Mouse (Mus musculus) frontal cortex, postnatal 14 days (tissue): ENCODE data around the gene Cyp27b1.

ENCODE experiments used
- DNase-seq, 2 experiments: peaks; one replicate each; pipeline ENCODE4 v3.0.0; 2022; ENCODE audit warnings: low spot score in 2 of 2

Cyp27b1 gene

DNA sequence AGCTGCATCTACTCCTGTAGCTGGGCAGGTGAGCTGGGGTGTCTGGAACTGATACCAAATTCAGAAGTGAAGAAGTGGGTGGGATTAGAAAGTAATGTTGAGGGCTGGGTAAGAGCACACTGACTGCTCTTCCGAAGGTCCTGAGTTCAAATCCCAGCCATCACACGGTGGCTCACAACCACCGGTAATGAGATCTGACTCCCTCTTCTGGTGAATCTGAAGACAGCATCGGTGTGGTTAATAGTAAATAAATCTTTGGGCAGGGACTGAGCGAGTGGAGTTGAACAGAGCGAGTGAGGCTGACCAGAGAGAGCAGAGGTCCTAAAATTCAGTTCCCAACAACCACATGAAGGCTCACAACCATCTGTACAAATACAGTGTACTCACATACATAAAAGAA is 37.6 kb downstream of the Cyp27b1 start:
- DNase-seq = no peak

DNA sequence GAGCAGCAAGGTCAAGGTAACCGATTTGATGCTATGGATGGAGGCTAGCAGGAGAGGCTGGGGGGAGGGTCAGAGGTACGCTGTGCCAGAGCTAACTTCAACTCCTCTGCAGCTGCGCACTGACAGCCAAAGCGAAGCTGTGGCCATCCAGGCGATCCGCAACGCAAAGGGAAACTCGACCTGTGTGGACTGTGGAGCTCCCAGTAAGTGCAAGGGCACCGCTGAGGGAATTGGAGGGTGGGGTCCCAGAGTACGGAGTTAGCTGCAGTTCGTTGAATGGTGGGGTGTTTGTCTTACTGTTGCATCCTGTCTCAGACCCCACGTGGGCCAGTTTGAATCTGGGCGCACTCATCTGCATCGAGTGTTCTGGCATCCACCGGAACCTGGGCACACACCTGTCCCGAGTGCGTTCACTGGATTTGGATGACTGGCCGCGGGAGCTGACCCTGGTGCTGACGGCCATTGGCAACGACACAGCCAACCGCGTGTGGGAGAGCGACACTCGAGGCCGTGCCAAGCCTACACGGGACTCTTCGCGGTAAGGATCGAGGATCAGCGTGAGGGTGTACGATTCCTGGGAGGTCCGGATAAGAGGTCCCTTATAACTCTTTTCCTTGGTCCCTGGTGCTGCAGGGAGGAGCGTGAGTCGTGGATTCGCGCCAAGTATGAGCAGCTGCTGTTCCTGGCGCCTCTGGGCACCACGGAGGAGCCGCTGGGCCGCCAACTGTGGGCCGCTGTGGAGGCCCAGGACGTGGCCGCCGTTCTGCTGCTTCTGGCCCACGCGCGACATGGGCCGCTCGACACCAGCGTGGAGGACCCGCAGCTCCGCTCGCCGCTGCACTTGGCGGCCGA is 42.7 kb downstream of the Cyp27b1 start:
- no peak for DNase-seq

DNA sequence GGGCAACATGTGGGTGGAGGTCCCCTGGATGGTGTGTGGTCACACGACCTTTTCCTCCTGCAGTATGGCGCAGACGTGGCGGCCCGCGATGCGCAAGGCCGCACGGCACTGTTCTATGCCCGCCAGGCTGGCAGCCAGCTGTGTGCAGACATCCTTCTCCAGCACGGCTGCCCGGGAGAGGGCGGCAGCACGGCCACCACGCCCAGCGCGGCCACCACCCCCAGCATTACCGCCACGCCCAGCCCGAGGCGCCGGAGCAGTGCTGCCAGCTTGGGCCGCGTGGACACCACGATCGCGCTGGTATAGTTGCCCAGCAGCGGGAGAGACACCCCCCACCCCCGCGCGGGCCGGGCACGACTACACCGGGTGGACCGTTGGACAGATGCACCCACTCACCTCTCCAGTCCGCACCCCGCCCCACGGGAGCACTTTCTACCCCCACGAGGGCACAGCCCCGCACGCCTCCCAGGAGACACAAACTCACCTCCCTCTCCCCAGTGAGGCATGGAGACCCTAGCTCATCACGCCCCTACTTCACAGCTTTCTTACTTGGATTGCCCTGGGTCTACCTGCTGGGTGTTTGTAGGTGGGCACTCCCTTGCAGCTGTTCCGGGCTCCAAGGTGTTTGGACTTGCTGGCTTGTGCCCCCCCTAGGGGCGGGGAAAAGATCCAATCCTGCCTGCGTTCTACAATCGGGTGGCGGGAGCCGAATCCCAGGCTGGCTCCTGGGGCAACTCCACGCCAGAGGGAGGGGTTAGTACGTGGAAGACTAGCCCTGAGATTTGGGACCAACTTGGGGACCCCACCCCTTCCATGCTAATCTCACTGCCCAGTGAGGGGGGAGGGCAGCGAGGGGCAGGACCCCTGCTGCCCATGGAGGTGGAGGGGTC is 43.7 kb downstream of the Cyp27b1 start:
- no peak for DNase-seq

DNA sequence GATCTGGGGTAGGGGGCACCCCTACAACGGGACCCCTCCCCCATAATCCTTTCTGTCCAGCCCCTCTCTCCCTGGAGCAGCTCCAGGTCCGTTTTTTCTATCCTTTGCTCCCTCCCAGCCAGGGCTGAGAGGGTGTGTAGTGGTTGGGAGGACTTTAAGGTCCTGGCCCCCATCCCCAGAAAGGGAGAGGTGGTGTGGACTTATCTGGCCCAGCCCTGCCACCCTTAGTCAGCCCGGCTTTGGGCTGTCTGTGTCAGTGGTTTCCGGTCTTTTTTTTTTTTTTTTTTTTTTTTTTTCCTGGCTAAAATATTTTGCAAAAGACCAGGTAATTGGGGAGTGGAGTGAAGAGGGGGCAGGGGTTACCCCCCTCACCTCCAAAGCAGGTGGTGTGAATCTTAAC is 44.7 kb downstream of the Cyp27b1 start:
- no peak for DNase-seq

DNA sequence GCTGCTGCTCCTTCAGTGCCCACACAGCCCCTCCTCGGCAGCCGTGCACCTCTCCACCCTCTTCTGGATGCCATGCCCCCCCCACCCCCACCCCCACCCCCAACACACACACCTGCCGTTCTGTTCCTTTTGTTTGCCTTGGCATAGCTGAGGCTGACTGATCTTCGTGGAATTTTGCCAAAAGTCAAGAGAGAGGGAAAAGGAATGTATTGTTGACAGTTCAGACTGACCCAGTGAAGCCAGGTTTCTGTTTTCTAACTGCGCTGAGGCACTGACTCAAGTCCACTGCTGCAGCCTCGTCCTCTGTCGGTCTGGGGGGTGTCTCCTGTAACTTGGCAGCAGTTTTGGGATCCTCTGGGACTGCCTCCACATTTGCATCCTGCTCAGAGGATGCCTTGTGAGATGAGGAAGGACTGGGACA is 46.3 kb downstream of the Cyp27b1 start:
- DNase-seq = peak in 1 of 2 experiments; percentile 35

DNA sequence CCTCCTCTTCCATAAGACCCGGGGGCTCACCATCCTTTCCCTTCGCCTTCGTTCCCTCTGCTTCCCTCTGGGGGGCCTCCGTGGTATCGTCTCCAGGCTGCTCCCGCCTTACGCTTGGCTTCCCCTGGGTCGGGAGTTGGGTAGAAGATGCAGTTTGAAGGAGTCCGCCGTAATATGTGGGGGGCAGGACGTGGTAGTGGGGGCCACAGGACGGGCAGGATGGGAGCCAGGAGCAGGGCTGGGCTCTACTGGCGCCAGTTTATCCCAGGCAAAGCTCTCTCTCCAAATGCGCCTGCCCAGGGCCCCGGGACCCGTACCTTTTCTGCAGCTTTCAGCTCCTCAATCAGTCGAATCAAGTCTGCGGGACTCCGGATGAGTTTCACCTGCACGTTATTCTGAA is 50.5 kb downstream of the Cyp27b1 start:
- DNase-seq = no peak

DNA sequence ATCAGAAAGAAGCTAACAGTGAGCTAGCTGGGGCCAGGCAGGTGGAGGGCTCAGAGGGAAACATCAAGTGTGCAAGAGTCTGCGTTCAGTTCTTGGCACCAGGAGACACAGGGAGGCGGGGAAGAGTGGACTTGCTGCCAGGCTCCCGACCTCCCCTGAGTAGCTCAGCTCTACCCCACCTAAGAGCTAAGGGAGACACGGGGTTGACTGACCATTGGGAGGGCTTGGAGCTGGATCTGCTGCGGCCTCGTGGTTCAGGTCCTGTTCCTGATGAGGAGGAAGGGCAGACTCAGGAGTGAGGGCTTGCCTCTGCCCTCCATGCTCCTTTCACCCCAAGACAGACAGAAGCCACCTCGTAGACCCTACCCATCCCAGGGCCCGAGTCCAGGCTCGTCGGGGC is 51.1 kb downstream of the Cyp27b1 start:
- DNase-seq = no peak

DNA sequence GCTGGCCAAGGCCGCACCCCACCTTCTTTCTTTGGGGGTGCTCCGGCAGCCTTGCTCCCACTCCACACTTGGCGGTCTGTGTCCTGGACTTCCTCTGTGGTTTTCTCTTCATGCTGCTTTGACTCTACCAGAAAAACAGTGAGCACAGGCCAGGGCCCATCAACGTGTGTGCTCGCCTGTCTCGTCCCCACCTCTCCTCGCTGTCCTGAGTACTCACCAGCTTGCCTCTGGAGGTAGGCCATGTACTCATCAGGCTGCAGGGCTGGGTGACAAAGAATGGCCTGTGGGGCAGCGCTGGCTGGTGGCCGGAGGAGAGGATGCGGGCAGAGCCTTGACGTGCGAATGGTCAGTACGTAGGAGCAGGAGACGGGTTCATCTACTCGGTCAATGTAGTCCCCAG is 51.8 kb downstream of the Cyp27b1 start:
- DNase-seq = no peak

DNA sequence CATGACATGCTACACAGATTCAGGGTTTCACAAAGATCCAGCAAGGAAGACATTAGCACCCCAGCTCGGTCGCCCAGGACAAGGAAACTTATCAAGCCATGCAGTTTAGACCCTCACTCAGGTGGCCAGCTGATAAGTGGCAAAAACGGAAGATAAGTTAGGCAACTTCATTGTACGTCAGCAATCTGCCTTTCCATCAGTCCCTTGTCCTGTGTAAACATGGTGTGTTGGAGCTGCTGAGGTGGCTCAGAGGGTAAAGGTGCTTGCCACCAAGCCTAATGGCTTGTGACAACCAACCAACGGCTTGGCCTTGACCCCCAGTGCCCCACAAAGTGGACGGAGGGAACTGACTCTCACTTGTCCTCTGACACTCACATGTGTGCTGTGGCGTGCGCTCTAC is 52.4 kb downstream of the Cyp27b1 start:
- no peak for DNase-seq

DNA sequence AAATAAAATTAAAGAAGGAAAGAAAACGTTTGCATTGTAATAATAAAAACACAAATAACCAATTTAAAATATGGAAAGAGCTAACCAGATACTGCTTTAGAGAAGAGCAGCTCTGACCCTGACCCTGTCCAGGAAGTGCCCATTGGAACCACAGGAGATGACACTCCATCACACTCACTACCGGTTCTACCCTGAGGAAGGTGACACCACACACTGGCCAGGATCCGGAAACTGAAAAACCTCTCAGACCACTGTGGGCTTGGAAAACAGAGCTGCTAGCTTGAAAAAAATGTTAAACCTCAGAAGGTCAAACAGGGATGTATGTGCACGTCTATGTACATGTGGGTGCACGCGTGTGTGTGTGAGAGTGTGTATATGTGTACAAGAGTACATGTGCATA is 53.1 kb downstream of the Cyp27b1 start:
- no peak for DNase-seq
